Mouse (Mus musculus): ENCODE measurements around the gene Sgms2.

- TF ChIP-seq CTCF (IDR thresholded peaks at IDR 0.05) (no peak), POLR2A (IDR thresholded peaks at IDR 0.05; ENCODE audit: insufficient read depth, low read depth, low read length) (no peak), EP300 (IDR thresholded peaks at IDR 0.05; ENCODE audit: insufficient read depth, low read depth, low read length) (no peak)
Observed at GRCm38 (mm10) chr3:131343311-131343710, 147.9 kb downstream of the Sgms2 start.

All from heart, adult 2 months (tissue).